Mouse (Mus musculus) right cerebral cortex, adult 18-20 months (tissue): ENCODE measurements at regions not wholly inside any gene's neighbourhood (a gene's known extent, or its start where the extent isn't known, plus 50 kb on each side); places are given as distances from the start of the nearest gene placed in this dataset.

ENCODE experiments used
- DNase-seq: peaks from one replicate; pipeline ENCODE4 v3.0.0; 2022; ENCODE audit warnings: mixed read lengths

GRCm38 (mm10) chr3:149496829-149497471, 506.6 kb upstream of the Adgrl2 start:
- DNase-seq = no peak

GRCm38 (mm10) chr3:149496122-149496521, 505.8 kb upstream of the Adgrl2 start:
- no peak for DNase-seq

GRCm38 (mm10) chr3:149488147-149488546, 497.8 kb upstream of the Adgrl2 start:
- no peak for DNase-seq

- no peak for DNase-seq
Observed at GRCm38 (mm10) chr3:149485406-149485805, 495.1 kb upstream of the Adgrl2 start.

- DNase-seq = no peak
Observed at GRCm38 (mm10) chr3:149484319-149484718, 494.0 kb upstream of the Adgrl2 start.

GRCm38 (mm10) chr3:149476151-149476550, 485.8 kb upstream of the Adgrl2 start:
- no peak for DNase-seq

- DNase-seq = no peak
Observed at GRCm38 (mm10) chr3:149466973-149467372, 476.6 kb upstream of the Adgrl2 start.

- DNase-seq = no peak
Observed at GRCm38 (mm10) chr3:149464603-149465002, 474.2 kb upstream of the Adgrl2 start.

- DNase-seq = no peak
Observed at GRCm38 (mm10) chr3:149462121-149462541, 471.8 kb upstream of the Adgrl2 start.

GRCm38 (mm10) chr3:149461613-149462012, 471.3 kb upstream of the Adgrl2 start:
- peak; percentile 29 for DNase-seq

GRCm38 (mm10) chr3:149449376-149449775, 459.0 kb upstream of the Adgrl2 start:
- DNase-seq = no peak

GRCm38 (mm10) chr3:149445991-149446564, 455.7 kb upstream of the Adgrl2 start:
- DNase-seq = no peak

GRCm38 (mm10) chr3:149444854-149445577, 454.7 kb upstream of the Adgrl2 start:
- peak; percentile 60 for DNase-seq

GRCm38 (mm10) chr3:149444377-149444776, 454.0 kb upstream of the Adgrl2 start:
- DNase-seq = no peak

- DNase-seq = no peak
Observed at GRCm38 (mm10) chr3:149441227-149441626, 450.9 kb upstream of the Adgrl2 start.

- DNase-seq = no peak
Observed at GRCm38 (mm10) chr3:149437763-149438162, 447.4 kb upstream of the Adgrl2 start.

- no peak for DNase-seq
Observed at GRCm38 (mm10) chr3:149436944-149437343, 446.6 kb upstream of the Adgrl2 start.

- DNase-seq = no peak
Observed at GRCm38 (mm10) chr3:149436420-149436819, 446.1 kb upstream of the Adgrl2 start.

GRCm38 (mm10) chr3:149431795-149432194, 441.4 kb upstream of the Adgrl2 start:
- no peak for DNase-seq

- DNase-seq = no peak
Observed at GRCm38 (mm10) chr3:149426023-149426759, 435.8 kb upstream of the Adgrl2 start.

- DNase-seq = no peak
Observed at GRCm38 (mm10) chr3:149424306-149424705, 434.0 kb upstream of the Adgrl2 start.

- DNase-seq = no peak
Observed at GRCm38 (mm10) chr3:149423491-149423890, 433.1 kb upstream of the Adgrl2 start.

GRCm38 (mm10) chr3:149415081-149415480, 424.7 kb upstream of the Adgrl2 start:
- DNase-seq = no peak
